Mouse (Mus musculus) thymus, postnatal 14 days (tissue): ENCODE measurements around the gene A1cf.

Experiments
- DNase-seq: peaks from one replicate; pipeline ENCODE4 v3.0.0; 2021

A1cf gene

DNA sequence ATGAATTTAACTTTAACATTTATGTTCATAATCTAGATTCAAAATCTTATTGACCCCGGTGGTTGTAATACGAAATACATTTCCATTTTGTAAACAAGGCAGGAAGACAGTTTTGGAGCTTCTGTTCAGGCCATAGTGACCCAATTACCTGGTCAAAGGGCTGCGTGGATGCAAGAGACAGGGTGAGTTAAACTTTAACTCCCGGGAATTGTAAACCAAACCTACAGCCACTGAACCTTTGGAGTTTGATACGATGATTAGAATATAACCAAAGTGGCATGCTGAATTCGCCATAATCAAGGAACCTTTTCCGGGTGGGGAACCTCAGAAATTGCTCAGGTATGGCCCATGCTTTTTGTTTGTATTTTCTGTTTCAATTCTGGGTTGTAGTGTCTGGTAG is at the start of gene A1cf:
Gene A1cf, plus strand, starts transcription at position 244 of the 400 bp plus-strand sequence.
- no peak for DNase-seq

DNA sequence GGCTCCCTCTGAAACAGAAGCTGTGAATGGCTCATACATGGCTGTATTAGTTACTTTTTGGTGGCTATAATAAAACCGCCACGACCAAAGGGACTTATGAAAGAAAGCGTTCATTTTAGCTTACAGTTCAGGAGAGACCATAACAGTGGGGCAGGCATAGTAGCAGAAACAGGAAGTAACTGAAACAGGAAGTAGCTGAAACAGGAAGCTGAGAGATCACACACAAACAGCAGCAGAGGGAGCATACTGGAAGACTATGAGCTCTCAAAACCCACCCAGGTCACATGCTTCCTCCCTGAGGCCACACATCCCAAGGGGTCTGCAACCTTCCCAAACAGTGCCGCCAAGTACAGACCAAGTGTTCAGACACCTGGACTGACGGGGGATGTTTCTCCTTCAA is 34.3 kb upstream of the A1cf start:
- no peak for DNase-seq

DNA sequence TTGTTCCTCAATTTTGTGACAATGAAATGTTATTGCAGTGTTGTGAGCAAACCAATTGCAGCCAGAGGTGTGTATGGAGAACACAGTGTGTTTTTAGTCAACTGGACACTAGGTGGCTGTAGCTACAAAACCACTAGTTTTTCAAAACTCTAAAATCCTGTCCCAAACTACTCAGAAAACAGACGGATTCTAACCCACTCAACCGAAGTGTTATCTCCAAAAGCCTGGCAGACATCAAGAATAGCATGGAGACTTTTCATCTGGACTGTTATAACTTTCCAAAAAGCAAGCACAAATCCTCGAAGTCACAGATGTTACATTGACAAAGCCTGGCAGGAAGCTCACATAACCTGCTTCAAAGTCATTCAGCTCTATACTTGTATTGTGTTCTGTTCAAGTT is 6.7 kb upstream of the A1cf start:
- DNase-seq, result no peak

DNA sequence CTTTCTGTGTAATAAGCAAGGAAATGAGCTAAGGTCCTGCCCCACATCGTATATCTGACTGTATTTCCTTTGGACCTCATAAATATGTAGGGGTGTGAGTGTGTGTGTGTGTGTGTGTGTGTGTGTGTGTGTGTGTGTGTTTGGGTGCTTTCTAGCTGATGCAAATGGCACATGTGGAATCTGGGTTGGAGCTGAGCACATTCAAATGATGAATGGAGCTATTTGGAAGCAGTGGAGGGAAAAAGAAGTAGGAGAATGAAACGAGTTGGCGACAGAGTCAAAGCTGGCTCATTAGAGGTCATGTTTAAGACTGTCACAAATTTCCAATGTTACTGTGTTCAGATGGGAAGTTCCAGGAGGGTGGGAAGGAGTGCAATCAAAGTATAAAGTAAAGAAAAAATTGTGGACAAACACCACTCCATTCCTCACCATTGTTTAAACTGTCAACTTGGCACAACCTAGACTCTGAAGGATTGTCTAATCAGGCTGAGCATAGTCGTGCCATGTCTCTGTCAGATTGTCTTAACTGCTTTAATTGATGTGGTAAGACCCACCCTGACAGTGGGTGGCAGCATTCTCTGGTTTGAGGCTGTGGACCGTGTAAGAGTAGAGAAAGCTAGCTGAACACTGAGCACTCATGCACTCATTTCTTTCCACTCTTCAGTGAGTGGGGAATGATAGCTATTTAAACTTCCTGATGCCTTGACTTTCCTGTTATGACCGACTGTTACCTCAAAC is 5.9 kb upstream of the A1cf start:
- DNase-seq, result peak; percentile 6

DNA sequence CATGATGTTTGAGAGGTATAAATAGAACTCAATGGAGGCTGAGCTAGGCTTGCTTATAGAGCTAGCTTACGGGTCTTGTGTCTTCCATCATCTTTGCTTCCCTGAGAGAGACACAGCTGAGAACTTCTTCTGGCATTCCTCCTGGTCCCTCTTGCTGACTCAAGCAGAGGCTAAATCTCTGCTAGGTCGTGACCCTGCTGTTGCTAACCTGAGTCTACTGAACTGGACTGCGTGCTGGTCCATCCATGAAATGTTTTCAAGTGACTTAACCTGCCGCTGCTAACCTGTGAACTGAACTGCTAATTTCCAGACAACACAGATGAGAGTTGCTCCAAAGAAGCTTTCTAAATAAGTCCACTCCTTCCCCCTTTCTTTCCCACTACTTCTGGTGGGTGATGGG is 3.1 kb upstream of the A1cf start:
- DNase-seq, result no peak

DNA sequence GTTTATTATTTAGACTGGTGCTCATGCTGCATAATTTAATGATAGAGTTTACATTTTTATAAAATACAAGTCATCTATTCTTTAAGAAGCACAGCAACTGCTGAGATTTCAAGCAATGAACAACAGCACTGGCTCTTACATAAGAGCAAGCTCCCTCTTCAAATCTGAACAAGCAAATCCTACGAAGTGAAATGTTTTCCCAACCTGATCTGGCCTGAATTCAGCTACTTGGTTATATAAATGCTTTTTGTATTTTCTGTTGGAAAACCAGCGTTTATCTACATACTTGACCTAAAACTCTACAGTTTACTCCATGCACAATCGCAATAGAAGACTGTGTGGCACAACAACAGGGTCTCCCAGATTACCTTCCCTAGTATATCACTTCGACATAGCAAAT is 488 bp upstream of the A1cf start:
- no peak for DNase-seq

DNA sequence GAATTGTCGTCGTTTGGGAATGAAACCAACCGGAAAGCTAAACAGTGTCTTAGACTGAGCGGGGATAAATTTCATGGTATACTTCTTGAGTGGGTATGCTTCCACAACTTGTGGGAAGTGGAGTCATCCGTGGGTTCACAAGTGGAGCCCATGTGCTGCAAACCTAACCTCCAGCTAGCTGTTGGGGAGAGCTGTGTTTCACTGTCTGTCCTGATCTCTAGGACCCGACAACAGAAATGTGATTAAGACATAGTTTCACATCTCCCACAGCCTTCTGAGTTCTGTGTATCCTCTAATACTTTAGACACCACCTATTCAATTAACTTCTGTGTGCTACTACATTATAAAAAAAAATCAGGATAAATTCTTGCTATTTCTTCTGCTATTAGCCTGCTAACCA is 407 bp downstream of the A1cf start:
- no peak for DNase-seq

DNA sequence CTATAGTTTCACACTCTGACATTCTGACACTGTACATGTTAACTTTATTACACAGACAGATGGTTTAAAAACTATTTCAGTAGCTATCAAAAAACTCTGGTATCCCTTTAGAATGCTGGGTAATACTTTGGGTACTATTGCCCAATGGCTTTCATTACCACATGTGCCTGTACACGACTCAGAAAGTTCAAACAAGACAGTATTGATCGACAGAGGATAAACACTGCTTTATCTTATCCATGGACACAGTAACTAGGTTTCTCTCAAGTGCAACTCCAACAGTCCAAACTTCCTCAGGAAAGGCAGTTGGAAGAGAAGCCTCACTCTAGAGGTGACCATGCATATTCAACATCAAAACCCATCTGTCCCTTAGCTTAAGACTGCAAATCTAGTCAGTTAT is 2.8 kb downstream of the A1cf start:
- no peak for DNase-seq

- DNase-seq, result no peak
These were observed 9.4 kb downstream of the A1cf start for GRCm38 (mm10) chr19:31877968-31878367.

DNA sequence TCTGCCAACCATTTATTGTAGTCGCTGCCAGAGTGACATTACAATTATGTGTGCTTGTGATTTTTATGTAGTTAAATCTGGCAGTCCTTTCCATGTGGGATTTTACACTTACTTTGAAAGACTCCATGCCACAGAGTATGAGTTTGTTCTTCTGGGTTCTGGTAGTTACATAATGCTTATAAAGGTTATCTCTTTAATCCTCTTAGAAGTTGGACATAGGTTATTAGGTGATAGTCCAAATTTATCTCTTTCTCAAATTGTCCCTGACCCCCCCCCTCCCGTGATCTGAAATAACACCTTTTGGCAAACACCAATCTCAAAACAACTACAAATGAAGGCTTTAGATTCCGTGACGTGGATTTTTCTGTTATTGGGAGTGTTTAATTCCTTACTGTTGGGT is 16.0 kb downstream of the A1cf start:
- no peak for DNase-seq

DNA sequence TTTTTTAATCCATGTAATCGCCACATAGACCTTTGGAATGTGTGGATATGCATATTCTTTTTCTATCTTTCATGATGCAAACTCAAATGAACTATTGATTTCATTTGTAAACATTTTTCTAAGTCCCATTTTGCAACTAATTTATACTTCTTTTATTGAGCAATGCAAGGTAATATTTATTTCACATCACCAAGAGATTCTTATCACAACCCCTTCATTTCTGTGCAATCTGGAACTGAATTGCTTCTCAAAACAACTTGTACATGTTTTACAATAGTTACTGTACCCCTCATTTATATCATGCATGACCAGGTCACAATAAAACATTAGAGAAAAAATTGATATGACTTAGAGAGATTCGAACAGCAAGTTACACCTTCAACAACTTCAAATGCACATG is 18.7 kb downstream of the A1cf start:
- DNase-seq, result no peak

- DNase-seq, result no peak
These were observed 21.4 kb downstream of the A1cf start for GRCm38 (mm10) chr19:31889988-31890387.

GRCm38 (mm10) chr19:31891001-31891893 is 22.7 kb downstream of the A1cf start:
- no peak for DNase-seq

DNA sequence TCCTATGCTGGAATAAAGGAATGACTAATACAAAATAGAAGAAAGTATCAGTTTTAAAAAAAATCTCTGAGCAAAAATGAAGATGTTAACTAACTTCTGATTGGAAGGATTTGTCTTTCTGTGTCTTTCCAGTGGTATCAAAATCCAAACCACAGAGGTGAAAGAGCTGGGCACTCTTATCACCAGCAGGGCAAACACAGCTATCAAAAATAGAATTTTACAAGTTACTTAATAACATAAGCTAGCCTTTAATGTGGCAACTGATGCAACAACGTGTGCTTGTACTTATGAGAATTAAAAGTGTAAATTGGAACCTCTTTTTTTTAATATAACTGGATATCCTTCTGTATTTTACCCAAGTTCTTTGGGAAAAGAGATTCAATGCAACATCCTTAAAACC is 27.4 kb downstream of the A1cf start:
- no peak for DNase-seq

GRCm38 (mm10) chr19:31896711-31897110 is 28.1 kb downstream of the A1cf start:
- DNase-seq, result no peak

- DNase-seq, result no peak
These were observed 37.1 kb downstream of the A1cf start for GRCm38 (mm10) chr19:31905671-31906070.

GRCm38 (mm10) chr19:31910423-31910822 is 41.9 kb downstream of the A1cf start:
- DNase-seq, result peak; percentile 28

- DNase-seq, result no peak
These were observed 45.4 kb downstream of the A1cf start for GRCm38 (mm10) chr19:31913946-31914345.

GRCm38 (mm10) chr19:31920357-31920756 is 51.8 kb downstream of the A1cf start:
- no peak for DNase-seq

- DNase-seq, result no peak
These were observed 53.3 kb downstream of the A1cf start for GRCm38 (mm10) chr19:31921852-31922251.

DNA sequence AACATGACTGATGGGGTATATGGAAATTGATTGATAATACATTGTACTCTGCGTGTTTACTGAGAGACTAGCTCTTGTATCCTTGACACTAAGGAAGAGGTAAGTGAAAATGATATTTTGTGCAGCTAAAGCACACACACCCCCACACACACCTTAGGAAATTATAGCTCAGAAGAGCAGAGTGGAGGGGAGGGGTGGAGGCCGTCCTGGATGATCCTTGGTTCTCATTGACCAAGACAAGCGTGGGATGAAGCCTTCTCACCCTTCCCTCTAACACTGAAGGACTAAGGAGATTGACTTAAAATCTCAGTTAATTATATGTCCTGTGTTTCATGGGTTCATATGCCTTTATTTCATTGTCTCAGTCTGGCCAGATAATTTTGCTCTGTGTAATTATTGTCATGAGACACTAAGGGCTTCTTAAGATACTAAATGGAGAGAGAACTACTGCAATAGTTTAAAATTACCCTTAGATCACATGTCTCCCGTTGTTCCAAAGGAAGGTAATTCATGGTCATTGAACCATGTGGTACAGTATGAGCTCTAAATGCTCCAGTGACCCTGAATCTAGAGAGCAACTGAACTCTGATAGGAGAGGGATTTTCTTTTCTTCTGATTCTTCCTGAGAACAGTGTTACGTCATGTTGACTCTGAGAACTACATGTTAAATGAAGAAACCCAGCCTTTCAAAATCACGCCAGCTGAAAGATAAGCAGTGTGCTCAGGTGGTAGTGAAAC is 55.2 kb downstream of the A1cf start:
- no peak for DNase-seq

- no peak for DNase-seq
These were observed 82.4 kb downstream of the A1cf start for GRCm38 (mm10) chr19:31950793-31951489.

DNA sequence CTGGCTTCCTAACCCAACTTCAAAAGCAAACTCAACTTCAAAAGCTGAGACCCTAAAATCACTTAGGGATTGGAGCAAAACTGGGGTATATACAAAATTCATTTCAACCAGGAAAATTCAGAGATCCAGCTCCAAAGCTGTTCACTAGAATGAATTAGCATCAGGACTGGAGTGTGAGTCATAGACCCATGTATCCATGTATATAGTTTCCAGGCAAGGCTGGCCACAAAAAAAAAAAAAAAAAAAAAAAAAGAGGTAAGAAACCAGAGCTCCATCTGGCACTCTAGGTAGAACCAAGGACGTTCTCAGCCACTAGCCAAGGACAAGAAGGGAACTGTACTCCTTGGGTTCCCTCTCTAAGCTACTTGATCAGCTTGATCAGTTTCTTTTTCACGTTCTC is 85.2 kb downstream of the A1cf start:
- no peak for DNase-seq
